Mouse (Mus musculus) urinary bladder, postnatal 10 days (tissue): ENCODE results near the gene Cacng7.

Experiments used
- DNase-seq: peaks from one replicate; pipeline ENCODE4 v3.0.0; 2022; ENCODE audit warnings: low spot score

Cacng7 gene

DNA sequence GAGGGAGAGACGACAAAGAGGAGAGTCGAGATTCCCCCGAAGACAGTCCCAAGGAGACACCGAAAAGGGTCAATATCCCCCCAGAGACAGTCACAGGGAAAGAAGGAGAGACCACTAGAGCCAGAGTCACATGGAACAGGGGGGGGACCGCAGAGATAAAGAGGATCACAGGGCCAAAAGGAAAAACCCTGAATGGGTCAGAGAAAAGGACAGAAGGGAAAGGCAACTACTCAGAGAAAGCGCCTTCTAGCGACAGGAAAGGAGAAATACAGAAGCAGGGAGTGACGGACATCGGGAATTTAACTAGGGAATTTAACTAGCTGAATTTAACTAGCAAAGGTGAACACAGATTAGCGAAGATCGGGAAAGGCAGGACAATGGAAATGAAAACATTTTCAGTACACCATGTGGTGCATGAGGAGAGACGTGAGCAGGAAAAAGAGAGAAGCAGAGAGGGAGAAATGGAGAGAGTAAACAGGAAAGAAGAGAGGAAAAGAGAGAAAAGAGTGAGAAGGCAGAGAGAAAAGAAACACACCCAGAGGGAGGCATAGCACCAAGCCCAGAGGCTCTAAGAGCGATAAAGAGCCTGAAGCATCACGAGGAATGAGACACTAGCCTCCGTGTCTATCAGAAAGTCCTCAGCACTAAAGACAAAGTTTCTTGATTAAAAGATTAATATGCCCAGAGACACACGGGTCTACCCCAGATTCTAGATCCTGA lies 30.0 kb upstream of the Cacng7 start:
- DNase-seq = no peak

- no peak for DNase-seq
Observed at GRCm38 (mm10) chr7:3303276-3303781, 29.4 kb upstream of the Cacng7 start.

DNA sequence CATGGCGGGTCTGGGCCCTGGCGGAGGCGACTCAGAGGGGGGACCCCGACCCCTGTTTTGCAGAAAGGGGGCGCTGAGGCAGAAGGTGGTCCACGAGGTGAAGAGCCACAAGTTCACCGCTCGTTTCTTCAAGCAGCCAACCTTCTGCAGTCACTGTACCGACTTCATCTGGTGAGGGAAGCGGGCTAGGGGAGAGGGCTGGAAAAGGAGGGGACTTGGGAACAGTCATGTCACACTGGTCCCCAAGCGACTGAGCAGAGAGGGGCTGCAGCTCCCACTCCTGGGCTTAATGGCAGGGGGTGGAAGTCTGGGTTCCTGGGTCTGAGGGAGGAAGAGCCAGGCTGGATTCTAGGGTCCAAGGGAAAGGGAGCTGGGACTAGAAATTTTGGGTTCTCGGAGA lies 29.0 kb upstream of the Cacng7 start:
- DNase-seq = no peak

GRCm38 (mm10) chr7:3304298-3304697 lies 28.5 kb upstream of the Cacng7 start:
- no peak for DNase-seq

GRCm38 (mm10) chr7:3306400-3306799 lies 26.4 kb upstream of the Cacng7 start:
- DNase-seq = no peak

DNA sequence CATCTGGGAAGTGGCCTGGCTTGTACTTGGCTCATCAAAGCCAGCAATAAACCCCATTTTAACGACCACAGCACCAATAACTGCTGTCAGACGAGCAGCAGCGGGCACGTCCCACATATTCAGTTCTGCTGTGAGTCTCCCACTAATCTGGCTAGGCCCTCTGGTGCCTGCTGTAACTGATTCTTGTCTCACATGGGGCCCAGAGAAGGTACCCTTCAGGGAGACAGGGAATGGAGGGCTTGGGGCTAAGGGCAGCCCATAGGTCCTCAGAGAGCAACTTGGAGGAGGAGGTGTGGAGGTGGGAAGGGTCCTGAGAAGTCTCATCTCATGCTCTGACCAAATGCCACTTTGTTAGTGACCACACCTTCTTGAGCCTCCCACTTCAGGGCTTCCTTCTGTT lies 24.1 kb upstream of the Cacng7 start:
- no peak for DNase-seq

DNA sequence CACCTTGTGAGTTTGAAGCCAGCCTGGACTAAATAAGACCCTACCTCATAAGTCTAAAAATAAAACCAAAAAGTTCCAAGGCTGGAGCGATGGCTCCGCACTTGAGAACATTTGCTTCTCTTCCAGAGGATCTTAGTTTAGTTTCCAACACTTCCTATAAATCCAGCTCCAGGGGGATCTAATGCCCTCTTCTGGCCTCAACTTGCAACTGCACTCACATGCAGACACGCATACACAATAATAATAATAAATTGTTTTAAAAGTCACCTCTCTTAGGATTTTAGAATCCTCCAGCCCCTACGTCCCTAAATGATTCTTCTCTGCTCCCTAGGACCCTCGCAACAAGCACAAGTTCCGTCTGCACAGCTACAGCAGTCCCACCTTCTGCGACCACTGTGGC lies 22.5 kb upstream of the Cacng7 start:
- no peak for DNase-seq

GRCm38 (mm10) chr7:3313571-3313970 lies 19.2 kb upstream of the Cacng7 start:
- no peak for DNase-seq

GRCm38 (mm10) chr7:3314121-3314520 lies 18.6 kb upstream of the Cacng7 start:
- no peak for DNase-seq

DNA sequence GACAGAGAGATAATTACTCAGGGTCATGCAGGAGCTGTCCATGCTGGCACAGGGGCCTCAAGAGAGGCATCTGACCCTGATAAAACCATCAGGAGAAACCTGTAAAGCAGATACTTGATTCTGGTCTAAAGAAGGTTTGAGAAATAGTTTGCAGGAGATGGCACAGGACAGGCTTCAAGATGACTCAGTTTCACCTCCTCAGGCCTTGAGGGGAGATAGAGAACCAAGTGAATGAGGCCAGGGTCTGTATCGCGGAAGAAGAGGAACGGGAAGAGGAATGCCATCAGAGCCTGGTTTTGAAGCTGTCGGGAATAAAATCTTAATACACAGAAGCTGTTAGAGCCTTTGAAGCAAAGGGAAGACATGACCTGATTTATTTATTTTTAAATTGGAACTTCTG lies 15.1 kb upstream of the Cacng7 start:
- no peak for DNase-seq

- no peak for DNase-seq
Observed at GRCm38 (mm10) chr7:3320856-3321255, 11.9 kb upstream of the Cacng7 start.

DNA sequence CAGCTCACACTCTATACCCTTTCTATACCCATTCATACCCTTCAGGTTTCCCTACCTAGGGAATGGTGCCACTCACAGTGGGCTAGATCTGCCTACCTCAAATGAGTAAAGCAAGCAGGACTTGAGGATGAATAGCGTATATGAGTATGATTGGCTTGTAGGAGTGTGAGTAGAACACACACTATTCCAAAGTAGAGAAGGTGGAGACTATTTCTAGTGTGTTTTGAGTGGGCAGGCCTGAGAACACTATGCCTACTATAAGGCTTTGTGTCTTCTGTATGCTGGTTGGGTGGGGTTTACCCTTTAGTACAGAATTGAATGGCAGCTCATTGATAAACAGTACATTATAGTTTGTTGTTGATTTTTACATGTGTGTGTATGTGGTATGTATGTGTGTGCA lies 8.9 kb upstream of the Cacng7 start:
- no peak for DNase-seq

GRCm38 (mm10) chr7:3327961-3328360 lies 4.8 kb upstream of the Cacng7 start:
- DNase-seq = no peak

- DNase-seq = no peak
Observed at GRCm38 (mm10) chr7:3329776-3330546, 2.8 kb upstream of the Cacng7 start.

DNA sequence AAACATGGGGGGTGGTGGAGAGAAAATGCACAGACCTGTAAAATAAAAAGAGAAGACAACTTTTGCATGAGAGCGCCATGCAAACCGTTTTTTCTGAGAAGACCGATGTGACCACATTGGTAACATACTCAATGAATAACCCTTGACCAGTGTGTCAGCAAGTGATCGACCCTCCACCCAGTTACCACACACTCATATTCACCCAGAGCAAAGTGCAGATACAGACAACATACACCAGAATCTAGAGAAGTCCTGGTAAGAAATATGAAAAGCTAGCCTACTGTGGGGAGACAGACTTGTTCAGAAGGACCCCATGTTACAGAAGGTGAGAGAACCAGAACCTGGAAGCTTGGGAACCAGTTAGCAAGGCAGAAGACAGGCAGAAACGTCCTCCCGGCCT lies 1.6 kb upstream of the Cacng7 start:
- DNase-seq = no peak

- DNase-seq = no peak
Observed at GRCm38 (mm10) chr7:3331581-3332223, 1.1 kb upstream of the Cacng7 start.

- no peak for DNase-seq
Observed at GRCm38 (mm10) chr7:3332224-3332615, 535 bp upstream of the Cacng7 start.

DNA sequence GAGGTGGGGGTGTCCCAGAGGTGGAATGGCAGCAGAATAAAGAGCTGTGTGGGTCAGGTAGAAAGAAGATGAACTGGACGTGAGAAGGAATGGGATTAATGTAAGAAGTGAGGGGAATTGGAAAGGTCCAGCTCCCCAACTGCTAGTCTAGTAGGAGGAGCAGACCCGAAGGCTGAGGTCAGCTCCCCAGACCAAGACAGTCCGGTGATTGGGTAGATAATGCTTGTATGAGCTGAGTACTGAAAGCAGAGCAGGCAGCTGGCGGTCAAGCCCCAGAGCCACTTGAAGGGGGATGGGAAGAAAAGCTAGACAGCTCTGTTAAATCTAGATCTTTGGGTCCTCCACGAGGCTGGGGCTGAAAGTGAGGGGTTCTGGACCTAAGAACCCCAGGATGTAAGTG lies 787 bp downstream of the Cacng7 start:
- no peak for DNase-seq

DNA sequence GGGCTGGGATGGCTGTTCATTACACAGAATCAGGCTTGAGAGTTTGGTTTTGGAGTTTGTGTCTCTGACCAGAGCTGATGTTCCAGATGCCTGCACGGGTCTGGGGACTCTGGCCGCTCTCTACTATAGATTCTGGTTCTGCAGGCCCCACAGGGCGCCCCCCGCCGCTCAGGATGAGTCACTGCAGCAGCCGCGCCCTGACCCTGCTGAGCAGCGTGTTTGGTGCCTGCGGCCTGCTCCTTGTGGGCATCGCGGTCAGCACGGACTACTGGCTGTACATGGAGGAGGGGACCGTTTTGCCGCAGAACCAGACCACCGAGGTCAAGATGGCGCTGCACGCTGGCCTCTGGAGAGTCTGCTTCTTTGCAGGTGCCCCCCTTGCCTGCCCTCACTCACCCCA lies 3.7 kb downstream of the Cacng7 start:
- DNase-seq = no peak

DNA sequence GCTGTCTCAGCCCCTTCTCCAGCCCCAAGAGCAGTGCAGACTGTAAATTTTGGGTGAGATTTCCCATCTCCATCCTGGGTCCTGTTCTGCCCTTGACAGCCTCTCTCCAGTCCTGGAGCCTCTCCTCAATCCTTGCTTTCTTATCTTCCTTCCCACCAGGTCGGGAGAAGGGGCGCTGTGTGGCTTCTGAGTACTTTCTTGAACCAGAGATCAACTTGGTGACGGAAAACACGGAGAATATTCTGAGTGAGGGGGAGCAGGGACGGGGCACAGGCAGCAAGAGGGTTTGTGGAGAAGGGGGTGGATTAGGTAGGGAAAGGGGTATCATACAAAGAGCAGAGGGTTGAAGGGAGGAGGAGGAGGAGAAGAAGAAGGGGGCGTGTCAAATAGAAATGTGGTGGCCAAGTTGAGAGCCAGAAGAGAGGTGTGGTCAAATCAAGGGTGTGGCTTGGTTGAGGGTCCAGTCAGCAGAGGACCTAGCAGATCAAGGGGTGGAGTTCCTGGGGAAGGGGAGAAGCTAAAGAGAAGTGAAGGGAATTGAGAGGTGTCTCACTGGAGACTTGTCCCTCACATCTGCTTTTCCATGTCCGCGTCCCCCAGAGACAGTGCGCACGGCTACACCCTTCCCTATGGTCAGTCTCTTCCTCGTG lies 5.7 kb downstream of the Cacng7 start:
- DNase-seq = no peak

DNA sequence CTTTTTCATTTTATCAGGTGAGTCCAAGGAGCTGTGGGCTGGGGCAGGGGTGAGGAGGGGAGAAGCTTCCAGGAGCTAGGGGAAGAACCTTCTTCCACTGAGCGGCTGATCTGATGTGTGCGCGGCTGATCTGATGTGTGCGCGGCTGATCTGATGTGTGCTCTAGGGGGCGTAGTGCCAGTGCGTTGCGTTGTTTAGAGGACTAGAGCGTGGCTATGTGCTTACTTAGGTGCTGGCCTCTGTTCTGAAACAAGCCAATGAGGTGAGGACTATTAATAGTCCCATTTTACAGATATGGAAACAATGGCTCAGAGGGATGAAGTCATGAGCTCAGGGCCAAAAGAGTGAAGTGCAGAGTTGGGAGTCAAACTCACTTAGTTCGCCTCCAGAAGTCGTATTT lies 6.3 kb downstream of the Cacng7 start:
- no peak for DNase-seq

DNA sequence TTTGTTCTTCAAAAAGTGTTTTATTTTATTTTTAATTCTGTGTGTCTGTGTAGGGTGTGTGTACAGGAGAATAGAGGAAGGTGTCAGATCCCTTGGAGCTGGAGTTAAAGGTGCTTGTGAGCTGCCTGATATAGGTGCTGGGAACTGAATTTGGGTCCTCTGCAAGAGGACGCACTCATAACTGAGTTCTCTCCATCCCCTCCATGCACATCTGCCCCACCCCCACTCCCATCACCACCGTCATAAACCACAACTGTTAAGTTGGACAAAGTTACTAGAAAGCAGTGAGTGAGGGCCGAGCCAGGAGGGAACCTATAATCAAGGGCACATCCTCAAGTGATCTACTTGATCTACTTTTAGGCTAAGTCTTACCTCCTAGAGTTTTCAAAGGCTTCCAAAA lies 11.1 kb downstream of the Cacng7 start:
- no peak for DNase-seq

DNA sequence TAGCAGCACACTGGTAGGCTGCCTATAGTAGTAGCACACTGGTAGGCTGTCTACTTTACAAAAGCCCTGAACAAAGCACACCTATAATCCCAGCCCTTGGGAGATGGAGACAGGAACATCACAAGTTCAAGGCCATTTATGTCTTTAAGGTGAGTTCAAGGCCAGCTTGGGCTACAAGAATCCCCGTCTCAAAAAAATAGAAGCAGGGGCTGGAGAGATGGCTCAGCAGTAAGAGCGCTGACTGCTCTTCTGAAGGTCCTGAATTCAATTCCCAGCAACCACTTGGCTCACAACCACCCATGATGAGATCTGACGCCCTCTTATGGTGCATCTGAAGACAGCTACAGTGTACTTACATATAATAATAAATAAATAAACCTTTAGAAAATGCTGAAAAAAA lies 12.5 kb downstream of the Cacng7 start:
- no peak for DNase-seq
